Mouse (Mus musculus): ENCODE results near the gene 2900026A02Rik. TPM values are rescaled to one million over a fixed set of nuclear protein-coding genes. Genes with fewer than 3 reads are reported as not detected.

Gene 2900026A02Rik
- total RNA-seq, 2 experiments from 2014 or later: 59.4 to 67.8 TPM

GRCm38 (mm10) chr5:113212156-113212835 is 8.7 kb downstream of the 2900026A02Rik start:
- DNase-seq (ENCODE audit: low spot score in 2 of 2): no peak

GRCm38 (mm10) chr5:113210314-113210713 is 10.7 kb downstream of the 2900026A02Rik start:
- no peak for DNase-seq (ENCODE audit: low spot score in 2 of 2)

GRCm38 (mm10) chr5:113209898-113210297 is 11.1 kb downstream of the 2900026A02Rik start:
- no peak for DNase-seq (ENCODE audit: low spot score in 2 of 2)

- DNase-seq (ENCODE audit: low spot score in 2 of 2): no peak
Measured at GRCm38 (mm10) chr5:113209401-113209750, 11.7 kb downstream of the 2900026A02Rik start.

- DNase-seq (ENCODE audit: low spot score in 2 of 2): peak in 1 of 2 experiments; percentile 63
Measured at GRCm38 (mm10) chr5:113208622-113209400, 12.2 kb downstream of the 2900026A02Rik start.

GRCm38 (mm10) chr5:113208048-113208447 is 13.0 kb downstream of the 2900026A02Rik start:
- DNase-seq (ENCODE audit: low spot score in 2 of 2): no peak

GRCm38 (mm10) chr5:113206670-113207352 is 14.2 kb downstream of the 2900026A02Rik start:
- no peak for DNase-seq (ENCODE audit: low spot score in 2 of 2)

- no peak for DNase-seq (ENCODE audit: low spot score in 2 of 2)
Measured at GRCm38 (mm10) chr5:113204193-113204592, 16.8 kb downstream of the 2900026A02Rik start.

- DNase-seq (ENCODE audit: low spot score in 2 of 2): no peak
Measured at GRCm38 (mm10) chr5:113199772-113200134, 21.3 kb downstream of the 2900026A02Rik start.

- no peak for DNase-seq (ENCODE audit: low spot score in 2 of 2)
Measured at GRCm38 (mm10) chr5:113199126-113199771, 21.8 kb downstream of the 2900026A02Rik start.

GRCm38 (mm10) chr5:113196916-113197794 is 23.9 kb downstream of the 2900026A02Rik start:
- DNase-seq (ENCODE audit: low spot score in 2 of 2): no peak

- peak; percentile 32 to 68 for DNase-seq (ENCODE audit: low spot score in 2 of 2)
Measured at GRCm38 (mm10) chr5:113195907-113196306, 25.1 kb downstream of the 2900026A02Rik start.

- peak; percentile 35 to 68 for DNase-seq (ENCODE audit: low spot score in 2 of 2)
Measured at GRCm38 (mm10) chr5:113195451-113195850, 25.6 kb downstream of the 2900026A02Rik start.

GRCm38 (mm10) chr5:113193762-113194161 is 27.3 kb downstream of the 2900026A02Rik start:
- peak; percentile 41 to 62 for DNase-seq (ENCODE audit: low spot score in 2 of 2)

GRCm38 (mm10) chr5:113191901-113192300 is 29.1 kb downstream of the 2900026A02Rik start:
- DNase-seq (ENCODE audit: low spot score in 2 of 2): peak in 1 of 2 experiments; percentile 50

- DNase-seq (ENCODE audit: low spot score in 2 of 2): no peak
Measured at GRCm38 (mm10) chr5:113190558-113190957, 30.5 kb downstream of the 2900026A02Rik start.

- no peak for DNase-seq (ENCODE audit: low spot score in 2 of 2)
Measured at GRCm38 (mm10) chr5:113181441-113181840, 39.6 kb downstream of the 2900026A02Rik start.

- no peak for DNase-seq (ENCODE audit: low spot score in 2 of 2)
Measured at GRCm38 (mm10) chr5:113180755-113181154, 40.3 kb downstream of the 2900026A02Rik start.

GRCm38 (mm10) chr5:113179843-113180682 is 41.0 kb downstream of the 2900026A02Rik start:
- DNase-seq (ENCODE audit: low spot score in 2 of 2): peak; percentile 64 to 91

All from layer of hippocampus, adult 18-20 months (tissue).